Mouse (Mus musculus) spleen, adult 2 months (tissue): ENCODE data around the gene Mettl7a1. TPM values are rescaled to one million over a fixed set of nuclear protein-coding genes. Genes with fewer than 3 reads are reported as not detected.
"Not testable (repeated sequence)": the region's sequence is repeated elsewhere in the genome, so short reads cannot be mapped to it uniquely, and the experiment has no call there.

ENCODE experiments used
- DNase-seq, 2 experiments: peaks; one replicate each; pipeline versions ENCODE4 v3.0.0 to v3.0.0-alpha.2; 2012 to 2021; ENCODE audit warnings: low spot score in 2 of 2, low read depth in 1 of 2
- H3K27ac ChIP-seq: fragments of 200-500 bp; 2 replicates; pipeline ENCODE4 v1.5.1; 2012; ENCODE audit warnings: low read length, inconsistent platforms; ENCODE audit not compliant: insufficient read depth
- H3K27me3 ChIP-seq: fragments of 200-500 bp; 2 replicates; pipeline ENCODE4 v1.6.1; 2012; ENCODE audit warnings: mild to moderate bottlenecking, moderate library complexity, low read length, inconsistent platforms; ENCODE audit not compliant: control insufficient read depth, insufficient read depth
- H3K36me3 ChIP-seq: fragments of 200-500 bp; 2 replicates; pipeline ENCODE4 v1.6.1; 2012; ENCODE audit warnings: mild to moderate bottlenecking, low read length, inconsistent platforms; ENCODE audit not compliant: control insufficient read depth, insufficient read depth
- H3K4me1 ChIP-seq: fragments of 200-500 bp; 2 replicates; pipeline ENCODE4 v1.6.1; 2011; ENCODE audit warnings: inconsistent platforms; ENCODE audit not compliant: control insufficient read depth, insufficient read depth, insufficient read length
- H3K4me3 ChIP-seq: fragments of 200-500 bp; 2 replicates; pipeline ENCODE4 v1.5.1; 2011; ENCODE audit warnings: mild to moderate bottlenecking, inconsistent platforms; ENCODE audit not compliant: insufficient read depth, insufficient read length; ENCODE audit errors: extremely low read depth
- CTCF ChIP-seq: fragments of 200-500 bp; IDR thresholded peaks from 2 replicates; pipeline ENCODE4 v1.5.1; 2011; ENCODE audit warnings: mild to moderate bottlenecking, inconsistent platforms; ENCODE audit not compliant: insufficient read depth, insufficient read length, insufficient replicate concordance; ENCODE audit errors: extremely low read depth
- POLR2A ChIP-seq: fragments of 200-500 bp; IDR thresholded peaks from 2 replicates; pipeline ENCODE4 v1.6.1; 2011; ENCODE audit warnings: low read depth, low read length, inconsistent platforms
- WGBS: fragments of 180-500 bp; shearing (Covaris S2); methylation state at CpG from one replicate; pipeline ENCODE4 v1.1.7; 2018; 5-methylcytosine and 5-hydroxymethylcytosine counted together
- polyA plus RNA-seq: library from polyadenylated mRNA; depleted of rRNA; stranded (reverse); fragments of >200 nt; gene quantifications from 2 replicates; pipeline ENCODE4 v1.2.3, GENCODE M21; 2012

Mettl7a1 gene
- polyA plus RNA-seq, 1 experiment: 16.9 TPM

GRCm38 (mm10) chr15:100300499-100300898, 3.4 kb upstream of the Mettl7a1 start:
- 61% methylated on average over 6 of the region's 6 CpGs for WGBS
- no peak overlapping the region for H3K27ac ChIP-seq
- no peaks in the 10 kb centered on the region for H3K36me3 ChIP-seq
- no peaks in the 10 kb centered on the region; the same call in 1 of the 2 replicates for H3K4me1 ChIP-seq
- no peak for DNase-seq
- H3K4me3 ChIP-seq: no peak overlapping the region
- no peaks in the 10 kb centered on the region for H3K27me3 ChIP-seq
- TF ChIP-seq POLR2A (no peak), CTCF (no peak)

GRCm38 (mm10) chr15:100301556-100301955, 2.4 kb upstream of the Mettl7a1 start:
- no peak for DNase-seq
- Histone ChIP-seq H3K4me1 (no peaks in the 10 kb centered on the region; the same call in 1 of the 2 replicates), H3K27ac (no peak overlapping the region), H3K4me3 (no peak overlapping the region), H3K36me3 (no peaks in the 10 kb centered on the region), H3K27me3 (no peaks in the 10 kb centered on the region)
- WGBS: 87% methylated on average over 15 of the region's 15 CpGs
- no peak for TF ChIP-seq POLR2A
- no peak for TF ChIP-seq CTCF

GRCm38 (mm10) chr15:100303428-100304018, 417 bp upstream of the Mettl7a1 start:
- Histone ChIP-seq H3K27me3 (no peaks in the 10 kb centered on the region), H3K36me3 (no peaks in the 10 kb centered on the region), H3K27ac (0 out of 2 replicates have a peak overlapping the region, but pooled peaks have one; percentile 41), H3K4me3 (no peak overlapping the region), H3K4me1 (no peaks in the 10 kb centered on the region; the same call in 1 of the 2 replicates)
- TF ChIP-seq POLR2A (no peak), CTCF (no peak)
- no peak for DNase-seq
- WGBS: 22% methylated on average over 8 of the region's 8 CpGs

GRCm38 (mm10) chr15:100306201-100306600, 2.3 kb downstream of the Mettl7a1 start:
- H3K27ac ChIP-seq: no peak overlapping the region
- no peak overlapping the region for H3K4me3 ChIP-seq
- H3K27me3 ChIP-seq: no peaks in the 10 kb centered on the region
- H3K4me1 ChIP-seq: no peaks in the 10 kb centered on the region; the same call in 1 of the 2 replicates
- no peak for TF ChIP-seq CTCF
- no peak for TF ChIP-seq POLR2A
- H3K36me3 ChIP-seq: no peaks in the 10 kb centered on the region
- no peak for DNase-seq
- WGBS: 61% methylated on average over 2 of the region's 2 CpGs

GRCm38 (mm10) chr15:100307438-100308096, 3.6 kb downstream of the Mettl7a1 start:
- H3K27me3 ChIP-seq, H3K4me1 ChIP-seq, H3K27ac ChIP-seq, H3K36me3 ChIP-seq, H3K4me3 ChIP-seq: not testable (repeated sequence)
- DNase-seq: peak; percentile 19 to 33
- WGBS: 22% methylated on average over 11 of the region's 11 CpGs

DNA sequence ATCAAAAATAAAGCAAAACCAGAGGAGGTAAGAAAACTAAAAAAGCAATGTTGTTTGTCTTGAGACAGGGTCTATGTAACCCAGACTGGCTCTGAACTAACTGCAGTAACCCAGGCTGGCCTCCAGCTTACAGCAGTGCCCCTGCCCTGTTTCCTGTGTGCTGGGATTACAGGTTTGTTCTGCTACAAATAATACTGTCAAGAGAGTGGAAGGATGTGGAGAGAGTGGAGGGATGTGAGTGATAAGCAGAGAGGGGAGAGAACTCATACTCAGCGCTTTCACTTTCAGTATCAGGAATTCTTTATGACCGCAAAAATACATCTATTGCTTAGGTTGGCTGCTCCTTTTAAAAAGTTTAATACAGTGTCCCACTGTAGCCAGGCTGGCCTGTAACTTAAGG, 8.4 kb downstream of the Mettl7a1 start:
- TF ChIP-seq CTCF: no peak
- TF ChIP-seq POLR2A: no peak
- DNase-seq: no peak
- 5% methylated on average over 2 of the region's 2 CpGs for WGBS
- Histone ChIP-seq H3K4me1 (peaks cover 4% of the 10 kb centered on the region; the same call in 1 of the 2 replicates), H3K4me3 (no peak overlapping the region), H3K27me3 (no peaks in the 10 kb centered on the region), H3K27ac (no peak overlapping the region), H3K36me3 (no peaks in the 10 kb centered on the region; the same call in 1 of the 2 replicates)

DNA sequence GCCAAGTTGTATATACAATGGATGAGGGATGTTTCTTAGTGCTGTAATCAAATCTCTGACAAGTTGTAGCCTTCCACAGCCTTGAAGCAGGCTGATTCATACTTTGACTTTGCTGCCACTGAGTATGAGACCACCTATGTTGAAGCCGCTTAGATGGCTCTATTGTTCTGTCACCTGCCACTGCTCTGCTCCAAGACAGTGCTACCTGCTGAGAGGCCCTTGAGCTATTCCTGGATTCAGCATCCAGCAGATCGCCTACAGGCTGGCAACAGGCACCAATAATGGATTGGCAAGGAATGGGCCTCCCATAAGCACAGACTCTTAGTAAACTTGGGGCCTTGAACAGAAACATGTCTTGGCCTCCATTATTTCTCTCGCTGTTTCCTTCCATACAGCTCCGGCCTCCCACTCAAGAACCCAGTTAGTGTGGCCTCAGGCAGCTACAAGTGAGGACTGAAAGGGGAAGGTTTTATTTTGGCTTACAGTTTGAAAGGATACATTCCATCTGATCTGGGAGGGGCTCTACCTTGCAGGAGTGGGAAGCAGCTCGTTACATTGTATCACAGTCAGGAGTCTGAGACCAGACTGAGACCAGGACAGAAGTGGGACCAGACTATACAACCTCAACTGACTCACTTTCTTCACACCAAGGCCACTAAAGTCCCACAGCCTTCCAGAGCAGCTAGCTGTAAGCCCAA, 10.7 kb downstream of the Mettl7a1 start:
- no peak overlapping the region for H3K27ac ChIP-seq
- WGBS: 96% methylated on average over 5 of the region's 5 CpGs
- TF ChIP-seq CTCF (no peak), POLR2A (no peak)
- H3K27me3 ChIP-seq: no peaks in the 10 kb centered on the region
- H3K4me1 ChIP-seq: peaks cover 4% of the 10 kb centered on the region; the same call in 1 of the 2 replicates
- no peaks in the 10 kb centered on the region; the same call in 1 of the 2 replicates for H3K36me3 ChIP-seq
- DNase-seq: no peak
- H3K4me3 ChIP-seq: no peak overlapping the region

DNA sequence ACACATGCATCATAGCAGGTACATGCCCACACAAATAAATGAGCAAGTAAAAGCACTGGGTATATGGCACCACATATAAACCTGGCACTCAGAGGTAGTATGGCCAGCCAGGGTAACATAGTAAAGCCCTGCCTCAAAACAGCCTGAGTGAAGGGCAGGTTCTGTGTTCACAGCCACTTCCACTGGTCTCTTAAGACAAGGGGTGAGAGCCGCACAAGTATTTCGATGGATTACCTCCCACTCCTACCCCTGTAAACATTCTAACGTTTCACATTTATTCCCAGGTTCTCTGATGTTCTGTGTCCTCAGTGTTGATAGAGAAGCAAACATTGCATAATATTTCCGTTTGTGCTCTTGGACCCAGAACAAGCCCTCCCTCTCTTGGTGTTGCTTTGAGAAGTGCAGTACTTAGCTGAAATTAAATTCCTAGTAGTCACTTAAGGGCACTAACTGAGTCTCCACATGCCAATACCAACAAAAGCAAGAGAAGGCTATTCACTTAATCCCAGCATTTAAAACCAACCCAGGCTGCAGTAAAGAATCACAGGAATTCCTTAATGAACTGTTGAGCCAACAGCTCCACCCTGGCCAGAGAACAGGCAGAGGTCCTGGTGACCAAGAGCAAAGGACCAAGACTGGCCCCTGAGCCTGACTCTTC, 14.2 kb downstream of the Mettl7a1 start:
- not testable (repeated sequence) for H3K27ac ChIP-seq, H3K4me3 ChIP-seq, H3K4me1 ChIP-seq, H3K36me3 ChIP-seq, DNase-seq, H3K27me3 ChIP-seq
- WGBS: 63% methylated on average over 4 of the region's 4 CpGs
